Mouse (Mus musculus) splenic B cell, adult 2 months (primary cell): ENCODE results near the gene Trmt1l.
"Not testable (repeated sequence)": the region's sequence is repeated elsewhere in the genome, so short reads cannot be mapped to it uniquely, and the experiment has no call there.

ENCODE experiments used
- DNase-seq: peaks from one replicate; pipeline ENCODE4 v3.0.0-alpha.2; 2011; ENCODE audit warnings: low read depth, low spot score
- H3K27me3 ChIP-seq: 2 replicates; pipeline ENCODE4 v1.6.1; 2012; ENCODE audit warnings: mild to moderate bottlenecking, low read length, moderate library complexity, mixed read lengths; ENCODE audit not compliant: control insufficient read depth, poor library complexity, insufficient read depth, severe bottlenecking
- H3K36me3 ChIP-seq: 2 replicates; pipeline ENCODE4 v1.6.1; 2012; ENCODE audit warnings: mild to moderate bottlenecking, low read length, moderate library complexity, mixed read lengths; ENCODE audit not compliant: control insufficient read depth, poor library complexity, insufficient read depth, severe bottlenecking

The Trmt1l gene

GRCm38 (mm10) chr1:151471429-151471828, 43.1 kb downstream of the Trmt1l start:
- no peaks in the 10 kb centered on the region for H3K27me3 ChIP-seq
- DNase-seq = no peak
- peaks cover 8% of the 10 kb centered on the region; the same call in 1 of the 2 replicates for H3K36me3 ChIP-seq

DNA sequence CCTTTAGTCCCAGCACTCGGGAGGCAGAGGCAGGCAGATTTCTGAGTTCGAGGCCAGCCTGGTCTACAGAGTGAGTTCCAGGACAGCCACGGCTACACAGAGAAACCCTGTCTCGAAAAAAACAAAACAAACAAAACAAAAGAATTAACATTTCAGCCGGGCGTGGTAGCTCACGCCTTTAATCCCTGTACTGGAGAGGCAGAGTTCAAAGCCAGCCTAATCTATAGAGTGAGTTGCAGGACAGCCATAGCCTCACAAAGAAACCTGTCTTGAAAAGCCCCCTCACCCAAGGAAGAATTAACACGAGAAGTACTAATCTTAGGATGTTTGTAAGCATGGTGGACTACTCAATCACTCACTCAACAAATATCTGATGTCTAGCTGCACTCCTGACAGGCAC, 44.0 kb downstream of the Trmt1l start:
- peaks cover 10% of the 10 kb centered on the region; the same call in 1 of the 2 replicates for H3K36me3 ChIP-seq
- not testable (repeated sequence) for H3K27me3 ChIP-seq, DNase-seq

DNA sequence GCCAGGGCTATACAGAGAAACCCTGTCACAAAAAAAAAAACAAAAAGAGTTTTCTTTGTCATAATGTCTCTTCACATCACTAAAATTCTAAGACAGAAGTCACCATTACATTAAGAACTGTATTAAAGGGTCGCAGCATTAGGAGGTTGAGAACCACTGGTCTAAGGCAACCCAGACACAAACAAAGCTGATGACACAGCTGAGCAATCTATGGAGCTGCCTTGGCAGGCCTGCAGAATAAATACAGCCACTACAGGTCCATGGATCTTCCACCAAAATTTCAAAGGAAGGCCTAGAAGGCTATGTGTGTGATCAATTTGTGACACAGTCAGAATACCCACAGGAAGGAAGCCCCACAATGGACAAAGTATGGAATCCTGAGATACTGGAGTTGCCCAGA, 54.2 kb downstream of the Trmt1l start:
- no peaks in the 10 kb centered on the region; the same call in 1 of the 2 replicates for H3K36me3 ChIP-seq
- no peak for DNase-seq
- no peaks in the 10 kb centered on the region for H3K27me3 ChIP-seq

GRCm38 (mm10) chr1:151483568-151483967, 55.2 kb downstream of the Trmt1l start:
- no peaks in the 10 kb centered on the region for H3K36me3 ChIP-seq
- no peaks in the 10 kb centered on the region for H3K27me3 ChIP-seq
- DNase-seq = peak; percentile 64

- Histone ChIP-seq H3K36me3 (no peaks in the 10 kb centered on the region), H3K27me3 (no peaks in the 10 kb centered on the region)
- no peak for DNase-seq
These were observed 56.4 kb downstream of the Trmt1l start for GRCm38 (mm10) chr1:151484754-151485153.

GRCm38 (mm10) chr1:151489806-151490205, 61.5 kb downstream of the Trmt1l start:
- H3K27me3 ChIP-seq = no peaks in the 10 kb centered on the region
- DNase-seq = no peak

DNA sequence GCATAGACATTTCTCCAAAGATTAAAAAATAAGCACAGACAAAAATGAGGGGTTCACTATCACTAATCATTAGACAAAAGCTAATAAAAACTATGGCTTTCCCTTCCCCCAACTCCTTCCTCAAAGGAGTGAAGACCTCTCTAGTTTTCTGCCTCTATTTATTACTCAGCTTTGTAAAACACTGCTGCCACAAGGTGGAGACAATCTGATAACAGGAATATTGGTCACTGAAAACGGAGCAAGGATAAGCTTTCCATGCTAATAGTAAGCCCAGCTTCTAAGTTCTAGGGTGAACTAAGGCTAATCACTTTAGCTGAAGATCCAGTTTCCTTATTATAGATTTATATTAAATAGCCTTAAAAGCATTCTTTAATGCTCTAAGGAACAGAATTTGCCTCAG, 64.1 kb downstream of the Trmt1l start:
- DNase-seq = no peak
- Histone ChIP-seq H3K27me3 (no peaks in the 10 kb centered on the region), H3K36me3 (no peaks in the 10 kb centered on the region)

More at GRCm38 (mm10) chr1:151489806-151490205, 61.5 kb downstream of the Trmt1l start:
- no peaks in the 10 kb centered on the region for H3K36me3 ChIP-seq

- no peaks in the 10 kb centered on the region for H3K36me3 ChIP-seq
- DNase-seq = no peak
These were observed 65.5 kb downstream of the Trmt1l start for GRCm38 (mm10) chr1:151493826-151494225.

DNA sequence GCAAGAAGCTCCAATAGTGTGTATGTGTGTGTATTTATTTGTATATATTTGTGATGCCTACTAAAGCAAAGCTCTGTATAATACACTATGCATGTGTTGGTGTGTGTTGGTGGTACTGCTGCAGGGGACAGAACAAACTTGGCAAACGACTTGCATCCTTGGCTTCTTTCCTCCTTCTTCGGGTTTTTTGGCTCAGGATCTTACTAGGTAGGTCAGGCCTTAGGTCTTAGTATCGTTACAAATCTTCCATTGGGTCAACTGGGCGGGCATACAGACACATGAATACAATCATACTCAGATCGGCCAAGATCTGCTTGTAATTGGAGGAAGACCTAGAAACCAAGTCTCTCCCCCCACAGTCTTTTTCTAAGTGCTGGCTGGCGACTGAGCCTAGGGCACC, 66.4 kb downstream of the Trmt1l start:
- H3K36me3 ChIP-seq = no peaks in the 10 kb centered on the region
- no peak for DNase-seq
- H3K27me3 ChIP-seq = no peaks in the 10 kb centered on the region

More at GRCm38 (mm10) chr1:151493826-151494225, 65.5 kb downstream of the Trmt1l start:
- no peaks in the 10 kb centered on the region for H3K27me3 ChIP-seq

GRCm38 (mm10) chr1:151495635-151496285, 67.4 kb downstream of the Trmt1l start:
- H3K36me3 ChIP-seq = no peaks in the 10 kb centered on the region
- no peaks in the 10 kb centered on the region for H3K27me3 ChIP-seq
- DNase-seq = no peak

- Histone ChIP-seq H3K27me3 (no peaks in the 10 kb centered on the region), H3K36me3 (no peaks in the 10 kb centered on the region)
- DNase-seq = peak; percentile 63
These were observed 68.7 kb downstream of the Trmt1l start for GRCm38 (mm10) chr1:151497028-151497427.

DNA sequence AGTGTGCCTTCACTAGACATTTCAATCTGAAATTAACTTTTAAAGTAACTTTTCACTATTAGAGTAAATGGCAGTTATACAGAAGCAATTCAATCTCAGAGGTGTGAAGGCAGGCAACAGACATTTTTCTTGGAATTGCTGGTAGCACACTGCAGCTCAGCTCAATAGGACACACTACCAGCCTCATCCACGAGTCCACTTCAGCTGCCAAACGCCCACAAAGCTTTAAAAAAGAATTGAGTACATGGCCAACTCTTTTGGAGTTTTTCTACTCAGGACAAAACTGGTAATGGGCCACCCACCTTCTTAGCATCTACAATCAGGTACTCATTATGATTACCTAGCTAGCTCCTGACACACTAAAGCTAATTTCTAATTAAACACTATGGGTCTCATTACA, 69.6 kb downstream of the Trmt1l start:
- DNase-seq = no peak
- Histone ChIP-seq H3K36me3 (no peaks in the 10 kb centered on the region), H3K27me3 (no peaks in the 10 kb centered on the region)

DNA sequence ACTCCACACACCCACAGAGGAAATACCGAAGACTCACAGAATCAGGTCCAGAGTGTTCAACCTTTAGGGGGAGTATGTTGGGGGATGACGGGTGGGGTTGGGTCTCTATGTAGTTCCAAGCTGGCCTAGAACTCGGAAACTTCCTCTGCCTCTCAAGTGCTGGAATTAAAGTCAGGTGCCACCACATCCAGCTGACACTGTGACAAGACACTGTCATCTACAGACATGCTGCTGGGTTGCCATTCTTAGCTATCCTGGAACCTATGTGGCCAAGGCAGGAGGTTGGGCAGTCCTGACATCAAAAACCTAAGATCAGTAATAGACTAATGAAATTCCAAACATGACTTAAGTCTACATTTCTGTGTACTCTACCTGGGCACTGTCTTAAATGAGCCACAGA, 70.0 kb downstream of the Trmt1l start:
- Histone ChIP-seq H3K36me3 (no peaks in the 10 kb centered on the region), H3K27me3 (no peaks in the 10 kb centered on the region)
- DNase-seq = no peak

DNA sequence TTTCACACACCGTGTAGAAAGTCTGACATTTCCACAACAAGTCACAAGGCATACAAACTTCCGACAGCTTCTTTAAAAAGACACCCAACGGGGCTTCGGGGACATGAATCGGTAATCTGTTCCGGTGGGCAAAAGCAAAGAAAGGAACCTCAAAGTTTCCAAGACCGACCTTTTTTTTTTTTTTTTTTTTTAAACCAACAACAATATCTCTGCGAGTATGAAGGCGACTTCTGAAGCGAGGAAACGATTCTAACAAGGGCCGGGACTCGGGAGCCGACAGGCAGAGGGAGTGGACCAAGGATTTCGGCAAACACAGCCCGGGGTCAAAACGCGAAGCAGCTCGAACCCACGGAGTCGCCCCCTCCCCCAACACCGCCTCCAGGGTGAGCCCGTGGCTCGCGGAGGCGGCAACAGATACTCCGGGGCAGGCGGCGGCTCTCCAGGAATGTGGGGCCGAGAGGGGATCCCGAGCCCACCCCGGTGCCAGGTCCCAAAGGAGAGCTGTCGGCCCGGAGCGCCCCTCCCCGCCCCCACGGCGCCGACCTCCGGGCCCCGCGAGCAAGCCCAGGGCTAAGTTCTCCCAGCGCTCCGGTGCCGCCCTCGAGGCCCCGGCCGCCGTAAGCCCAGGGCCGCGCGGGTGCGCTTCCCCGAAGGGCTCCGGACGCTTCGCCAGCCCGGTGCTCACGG, 71.6 kb downstream of the Trmt1l start:
- no peaks in the 10 kb centered on the region for H3K36me3 ChIP-seq
- no peaks in the 10 kb centered on the region for H3K27me3 ChIP-seq
- DNase-seq = peak; percentile 61

GRCm38 (mm10) chr1:151500531-151501361, 72.4 kb downstream of the Trmt1l start, which contains the start of gene Rnf2:
Gene Rnf2 (minus strand): TSS chr1:151500955.
- Histone ChIP-seq H3K27me3 (no peaks in the 10 kb centered on the region), H3K36me3 (no peaks in the 10 kb centered on the region)
- peak; percentile 97 for DNase-seq
